Mouse (Mus musculus) hindbrain, postnatal 0 days (tissue): Measurements from ENCODE around the gene Jmjd6. TPM values are rescaled to one million over a fixed set of nuclear protein-coding genes. Genes with fewer than 3 reads are reported as not detected.
"Not testable (repeated sequence)": the region's sequence is repeated elsewhere in the genome, so short reads cannot be mapped to it uniquely, and the experiment has no call there.

Experiments used
- ATAC-seq: fragments of 200-750 bp; cut with Nextera tagmentation; 2 replicates; pipeline ENCODE4 v1.8.0; 2017; ENCODE audit warnings: mild to moderate bottlenecking, moderate TSS enrichment, moderate library complexity
- DNase-seq: peaks from one replicate; pipeline ENCODE4 v3.0.0-alpha.2; 2015; ENCODE audit warnings: low spot score
- H3K27ac ChIP-seq: fragments of 300-500 bp; sonication (generic); 2 replicates; pipeline ENCODE4 v1.5.1; 2014; ENCODE audit warnings: mild to moderate bottlenecking
- H3K27me3 ChIP-seq: fragments of 300-500 bp; sonication (generic); 2 replicates; pipeline ENCODE4 v1.6.1; 2014; ENCODE audit warnings: low read length, mixed read lengths; ENCODE audit not compliant: insufficient read depth
- H3K36me3 ChIP-seq: fragments of 300-500 bp; sonication (generic); 2 replicates; pipeline ENCODE4 v1.6.1; 2014; ENCODE audit warnings: low read length, mixed read lengths; ENCODE audit not compliant: insufficient read depth
- H3K4me1 ChIP-seq: fragments of 300-500 bp; sonication (generic); 2 replicates; pipeline ENCODE4 v1.6.1; 2014; ENCODE audit warnings: antibody characterized with exemption, low read length, mixed read lengths; ENCODE audit not compliant: insufficient read depth
- H3K4me2 ChIP-seq: fragments of 300-500 bp; sonication (generic); 2 replicates; pipeline ENCODE4 v1.6.1; 2014; ENCODE audit warnings: low read depth, mild to moderate bottlenecking, low read length, moderate library complexity, mixed read lengths
- H3K4me3 ChIP-seq: fragments of 300-500 bp; sonication (generic); 2 replicates; pipeline ENCODE4 v1.5.1; 2014; ENCODE audit warnings: low read length
- H3K9ac ChIP-seq: fragments of 300-500 bp; sonication (generic); replicated peaks from 2 replicates; pipeline ENCODE4 v1.6.1; 2014; ENCODE audit warnings: mild to moderate bottlenecking, low read length, moderate library complexity, mixed read lengths
- H3K9me3 ChIP-seq: fragments of 300-500 bp; sonication (generic); 2 replicates; pipeline ENCODE4 v1.6.1; 2016; ENCODE audit warnings: low read length, mixed read lengths
- CTCF ChIP-seq: IDR thresholded peaks from 2 replicates; pipeline ENCODE4 v1.5.1; 2016; ENCODE audit warnings: antibody characterized with exemption, control low read depth, low read depth
- WGBS: fragments of 180-500 bp; shearing (Covaris S2); extraction: QIAGEN DNeasy Blood & Tissue Kit; methylation state at CpG from one replicate; pipeline ENCODE4 v1.1.7; 2014; 5-methylcytosine and 5-hydroxymethylcytosine counted together
- polyA plus RNA-seq: library from polyadenylated mRNA; unstranded; fragments of >200 nt; fragmentation: Nextera tagmentation; extraction: Ambion mirVana; gene quantifications from 2 replicates; pipeline ENCODE4 v1.2.1, GENCODE M21; 2015
- total RNA-seq: library from RNA; depleted of rRNA; stranded (reverse); fragments of >200 nt; gene quantifications from 2 replicates; pipeline ENCODE4 v1.2.3, GENCODE M21; 2014

The Jmjd6 gene
- total and polyA plus RNA-seq, 2 experiments from 2014 or later = 37.5 to 48.6 TPM

- no peaks in the 10 kb centered on the region for H3K27me3 ChIP-seq
- peak overlapping the region; percentile 80 for H3K4me2 ChIP-seq
- ATAC-seq = peak; percentile 33
- no peak for TF ChIP-seq CTCF
- H3K4me1 ChIP-seq = peaks cover 16% of the 10 kb centered on the region
- peak; percentile 57 for DNase-seq
- peak overlapping the region; percentile 76; the same call in 1 of the 2 replicates for H3K27ac ChIP-seq
- H3K9ac ChIP-seq = peak overlapping the region; percentile 69
- peak overlapping the region; percentile 68 for H3K4me3 ChIP-seq
- H3K36me3 ChIP-seq = no peaks in the 10 kb centered on the region
- 10% methylated on average over 17 of the region's 17 CpGs for WGBS
- no peaks in the 10 kb centered on the region for H3K9me3 ChIP-seq
These were observed 16.4 kb downstream of the Jmjd6 start for GRCm38 (mm10) chr11:116826550-116827504.

- Histone ChIP-seq H3K36me3 (no peaks in the 10 kb centered on the region), H3K27me3 (no peaks in the 10 kb centered on the region), H3K4me1 (peaks cover 16% of the 10 kb centered on the region), H3K27ac (no peak overlapping the region), H3K9ac (no peak overlapping the region), H3K4me3 (no peak overlapping the region), H3K9me3 (no peaks in the 10 kb centered on the region), H3K4me2 (peak overlapping the region; percentile 25; the same call in 1 of the 2 replicates)
- DNase-seq = no peak
- ATAC-seq = no peak
- 32% methylated on average over 5 of the region's 5 CpGs for WGBS
- no peak for TF ChIP-seq CTCF
These were observed 18.0 kb downstream of the Jmjd6 start for GRCm38 (mm10) chr11:116825230-116825629.

GRCm38 (mm10) chr11:116823885-116824284 is 19.4 kb downstream of the Jmjd6 start:
- not testable (repeated sequence) for H3K27ac ChIP-seq, H3K4me3 ChIP-seq, H3K36me3 ChIP-seq, ATAC-seq, H3K9me3 ChIP-seq, H3K4me2 ChIP-seq, H3K9ac ChIP-seq, H3K27me3 ChIP-seq, DNase-seq
- peaks cover 16% of the 10 kb centered on the region for H3K4me1 ChIP-seq
- 96% methylated on average over 10 of the region's 10 CpGs for WGBS

GRCm38 (mm10) chr11:116823255-116823654 is 20.0 kb downstream of the Jmjd6 start:
- TF ChIP-seq CTCF = no peak
- DNase-seq = no peak
- 97% methylated on average over 2 of the region's 2 CpGs for WGBS

GRCm38 (mm10) chr11:116822626-116823025 is 20.6 kb downstream of the Jmjd6 start:
- WGBS = 90% methylated on average over 10 of the region's 10 CpGs
- no peak overlapping the region for H3K27ac ChIP-seq
- H3K9me3 ChIP-seq = no peaks in the 10 kb centered on the region

More at GRCm38 (mm10) chr11:116823255-116823654, 20.0 kb downstream of the Jmjd6 start:
- Histone ChIP-seq H3K4me1 (peaks cover 14% of the 10 kb centered on the region), H3K27me3 (no peaks in the 10 kb centered on the region), H3K36me3 (no peaks in the 10 kb centered on the region), H3K4me3 (no peak overlapping the region), H3K4me2 (no peak overlapping the region), H3K27ac (no peak overlapping the region), H3K9me3 (no peaks in the 10 kb centered on the region), H3K9ac (no peak overlapping the region)
- no peak for ATAC-seq

GRCm38 (mm10) chr11:116822215-116822614 is 21.0 kb downstream of the Jmjd6 start:
- Histone ChIP-seq H3K27me3 (no peaks in the 10 kb centered on the region), H3K4me1 (peaks cover 11% of the 10 kb centered on the region), H3K9me3 (no peaks in the 10 kb centered on the region), H3K36me3 (no peaks in the 10 kb centered on the region), H3K4me3 (no peak overlapping the region), H3K4me2 (no peak overlapping the region), H3K9ac (no peak overlapping the region), H3K27ac (no peak overlapping the region)
- WGBS = 56% methylated on average over 10 of the region's 10 CpGs
- no peak for DNase-seq
- no peak for ATAC-seq
- TF ChIP-seq CTCF = no peak

More at GRCm38 (mm10) chr11:116822626-116823025, 20.6 kb downstream of the Jmjd6 start:
- Histone ChIP-seq H3K36me3 (no peaks in the 10 kb centered on the region), H3K4me3 (no peak overlapping the region), H3K9ac (no peak overlapping the region), H3K4me2 (no peak overlapping the region), H3K27me3 (no peaks in the 10 kb centered on the region), H3K4me1 (peaks cover 11% of the 10 kb centered on the region)
- ATAC-seq (no peak), DNase-seq (no peak)
- TF ChIP-seq CTCF = no peak
